Mouse (Mus musculus): ENCODE data around the gene Fbp1. TPM values are rescaled to one million over a fixed set of nuclear protein-coding genes. Genes with fewer than 3 reads are reported as not detected.
"Not testable (repeated sequence)": the region's sequence is repeated elsewhere in the genome, so short reads cannot be mapped to it uniquely, and the experiment has no call there.

Fbp1 gene
- total RNA-seq (2021): 1 to 10 TPM; 6.7 to 7.2 TPM
- long read RNA-seq, experiment 1, partial matches to known transcripts: 0 of 2 reads
- long read RNA-seq, experiment 1, other reads (novel, unspliced or antisense): 0 of 2 reads
- long read RNA-seq, experiment 2, partial matches to known transcripts: 1 of 2 reads
- long read RNA-seq, experiment 2, other reads (novel, unspliced or antisense): 0 of 2 reads

DNA sequence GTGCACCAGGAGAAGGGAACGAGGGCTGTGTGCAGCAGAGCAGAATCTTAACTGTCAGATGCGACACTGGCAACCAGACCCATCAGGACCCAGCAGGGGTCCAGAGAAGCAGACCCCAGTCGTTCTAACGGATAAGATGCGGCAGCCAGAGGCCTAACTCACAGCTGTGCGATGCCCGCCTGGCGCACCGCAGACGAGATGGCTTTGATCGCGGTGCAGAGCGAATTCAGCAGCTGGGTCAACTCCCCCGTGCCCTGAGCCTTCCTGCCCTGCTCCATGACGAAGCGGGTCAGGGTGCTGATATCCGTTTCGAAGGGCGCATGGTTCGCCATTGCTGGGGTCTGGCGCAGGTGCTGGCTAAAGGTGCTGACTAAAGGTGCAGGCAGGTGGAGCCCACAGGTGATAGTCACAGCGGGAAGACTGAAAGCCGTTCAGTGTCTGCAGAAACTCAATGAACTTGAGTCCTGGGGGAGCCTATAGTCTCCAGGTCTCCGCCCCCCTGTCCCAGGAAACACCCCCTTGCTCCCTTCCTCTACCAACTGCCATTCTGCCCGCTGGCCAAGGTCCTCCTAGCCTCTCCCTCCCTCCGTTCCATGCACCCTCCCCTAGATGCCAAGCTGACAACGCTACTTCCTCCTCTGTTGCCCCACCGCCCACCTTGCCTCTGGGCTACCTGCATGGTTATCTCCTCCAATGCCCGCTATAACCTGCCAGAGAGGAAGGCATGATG lies at the start of gene Fbp1:
Fbp1 (minus strand) TSS at position 571 of the 730 bp plus-strand sequence.
- no peak for DNase-seq (ENCODE audit: low spot score in 2 of 2)

GRCm38 (mm10) chr13:62932452-62932851 lies 44.4 kb upstream of the Fbp1 start:
- no peak for DNase-seq (ENCODE audit: low spot score in 2 of 2)

DNA sequence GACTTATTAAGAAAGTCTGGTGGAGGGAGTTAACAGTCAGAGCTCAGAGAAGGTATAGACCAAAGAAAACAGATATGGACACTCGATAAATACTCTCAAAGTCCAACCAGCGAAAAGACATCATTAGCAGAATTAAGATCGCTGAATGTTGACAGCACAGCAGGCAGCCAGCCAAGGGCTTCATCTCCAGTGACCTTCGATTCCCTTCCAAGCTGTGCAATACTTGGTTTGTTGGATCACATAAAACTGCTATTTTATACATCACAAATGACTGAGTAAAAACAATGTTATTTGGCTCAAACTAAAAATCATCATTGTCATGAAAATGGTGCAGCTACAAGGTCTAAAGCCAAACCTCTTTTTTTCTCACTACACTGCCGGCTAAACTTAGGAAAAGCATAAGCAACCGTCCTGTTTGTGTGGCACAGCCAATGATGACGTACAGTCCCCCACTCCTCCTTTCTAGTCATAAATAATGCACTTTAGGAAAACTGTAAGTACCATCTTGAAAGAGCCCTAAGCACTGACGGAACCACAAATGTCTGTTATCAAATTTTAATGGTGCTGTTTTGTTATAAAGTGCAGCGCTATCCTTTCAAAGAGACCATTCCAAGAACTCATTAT lies 41.8 kb upstream of the Fbp1 start:
- DNase-seq (ENCODE audit: low spot score in 2 of 2): peak; percentile 25 to 27

- DNase-seq (ENCODE audit: low spot score in 2 of 2): not testable (repeated sequence)
Observed at GRCm38 (mm10) chr13:62929144-62929543, 41.1 kb upstream of the Fbp1 start.

DNA sequence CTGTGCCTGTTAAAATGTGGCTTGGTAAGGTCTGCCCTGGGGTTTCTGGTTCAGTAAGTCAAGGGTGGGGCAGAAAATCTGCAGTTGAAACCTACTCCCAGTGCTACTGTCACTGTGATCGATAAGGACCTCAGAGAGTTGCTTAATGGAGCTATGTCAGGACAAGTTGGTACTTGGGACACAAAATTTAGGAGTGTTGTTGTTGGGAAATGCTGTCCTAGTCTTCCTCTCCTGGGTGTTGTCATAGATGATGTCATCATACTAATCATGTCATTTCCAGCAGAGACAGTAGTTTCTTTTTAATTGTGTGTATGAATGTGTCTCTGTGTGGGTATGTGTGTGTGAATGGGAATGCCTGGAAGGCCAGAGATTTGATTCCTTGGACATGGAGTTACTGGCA lies 39.4 kb upstream of the Fbp1 start:
- DNase-seq (ENCODE audit: low spot score in 2 of 2): no peak

GRCm38 (mm10) chr13:62926479-62926878 lies 38.4 kb upstream of the Fbp1 start:
- peak; percentile 40 to 47 for DNase-seq (ENCODE audit: low spot score in 2 of 2)

DNA sequence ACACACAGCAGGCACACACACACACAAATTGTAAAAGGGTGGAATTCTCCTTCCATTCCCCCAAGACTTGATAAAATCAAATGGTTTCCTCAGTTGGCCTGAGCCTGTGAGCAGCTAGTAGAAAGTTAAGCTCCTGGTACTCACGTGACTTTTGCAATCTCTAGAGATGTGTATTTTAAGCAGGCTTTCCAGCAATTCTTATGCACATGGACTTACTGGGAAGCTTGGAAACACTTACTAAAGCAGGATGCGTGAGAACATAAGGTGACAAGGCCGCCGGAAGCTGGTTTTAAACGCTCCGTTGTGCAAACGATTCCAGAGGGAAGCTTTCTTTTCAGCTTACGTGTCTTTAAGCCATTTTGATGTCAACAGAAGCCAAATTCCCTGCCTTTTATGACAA lies 35.1 kb upstream of the Fbp1 start:
- DNase-seq (ENCODE audit: low spot score in 2 of 2): no peak

- no peak for DNase-seq (ENCODE audit: low spot score in 2 of 2)
Observed at GRCm38 (mm10) chr13:62922645-62923044, 34.6 kb upstream of the Fbp1 start.

- peak; percentile 82 to 85 for DNase-seq (ENCODE audit: low spot score in 2 of 2)
Observed at GRCm38 (mm10) chr13:62919647-62920341, 31.7 kb upstream of the Fbp1 start.

DNA sequence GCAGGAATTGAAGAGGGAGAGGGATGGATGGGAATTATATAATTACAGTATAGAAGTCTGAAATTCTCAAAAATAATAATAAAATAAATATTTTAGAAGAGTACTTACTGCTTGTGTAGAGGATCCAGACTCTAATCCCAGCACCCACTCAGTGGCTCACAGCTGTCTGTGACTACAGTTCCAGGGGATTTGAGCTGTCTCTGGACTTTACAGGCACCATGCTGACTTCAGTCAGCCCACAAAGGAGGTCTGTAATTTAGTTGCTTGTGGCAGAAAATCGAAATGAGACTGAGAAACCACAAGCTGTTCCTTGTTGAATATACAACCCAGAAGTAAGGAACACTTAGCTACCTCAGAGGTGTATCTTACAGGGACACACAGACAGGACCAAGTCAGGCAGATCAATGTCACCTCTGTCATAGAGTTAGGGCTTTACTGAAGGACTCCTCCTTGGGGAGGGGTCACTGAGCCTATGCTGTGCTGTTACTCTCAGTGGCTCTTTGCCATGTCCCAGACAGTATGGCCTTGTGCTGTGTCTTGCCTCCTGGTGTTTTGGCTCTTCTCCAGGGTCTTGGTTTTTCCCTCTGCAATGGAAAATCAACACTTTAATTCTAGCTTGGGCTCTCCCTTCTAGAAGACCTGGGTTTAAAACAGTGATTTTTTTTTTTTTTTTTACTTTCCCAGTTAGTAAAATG lies 29.5 kb upstream of the Fbp1 start:
- DNase-seq (ENCODE audit: low spot score in 2 of 2): peak in 1 of 2 experiments; percentile 8

- DNase-seq (ENCODE audit: low spot score in 2 of 2): no peak
Observed at GRCm38 (mm10) chr13:62916675-62917074, 28.6 kb upstream of the Fbp1 start.

DNA sequence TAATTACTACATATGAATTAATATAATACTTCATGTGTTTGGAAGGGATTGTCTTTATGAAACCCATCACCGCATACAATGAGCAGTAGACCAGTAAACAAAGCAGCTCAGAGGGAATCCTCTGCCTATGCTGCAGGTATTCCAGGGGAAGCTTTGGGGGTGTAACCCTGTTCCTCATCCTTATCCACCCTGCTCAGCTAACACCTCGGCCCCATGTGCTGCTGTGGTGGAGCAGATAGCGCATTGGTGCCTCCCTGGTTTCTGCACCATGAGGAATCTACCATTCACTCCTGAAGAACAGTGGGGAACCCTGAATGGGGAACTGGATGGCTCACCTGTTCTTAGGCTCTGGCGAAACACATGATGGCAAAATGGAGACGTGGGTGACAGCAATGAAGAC lies 23.5 kb upstream of the Fbp1 start:
- no peak for DNase-seq (ENCODE audit: low spot score in 2 of 2)

DNA sequence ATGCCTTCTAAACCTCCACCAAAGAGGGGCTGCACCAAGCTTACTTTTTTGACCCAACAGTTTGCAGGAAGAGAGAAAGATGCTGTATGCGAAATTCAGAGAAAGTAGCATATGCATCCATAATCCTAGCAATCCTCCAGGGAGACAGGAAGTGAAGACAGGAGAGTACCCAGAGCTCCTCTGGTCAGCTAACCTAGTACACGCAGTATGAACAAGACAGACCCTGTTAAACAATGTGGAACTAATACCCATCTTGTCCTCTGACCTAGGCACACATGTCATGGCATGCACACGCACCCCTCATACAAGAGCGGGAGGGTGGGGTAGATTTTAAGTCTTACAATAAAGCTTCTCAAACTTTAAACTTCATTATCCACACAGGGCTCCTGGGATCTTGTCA lies 22.1 kb upstream of the Fbp1 start:
- no peak for DNase-seq (ENCODE audit: low spot score in 2 of 2)

DNA sequence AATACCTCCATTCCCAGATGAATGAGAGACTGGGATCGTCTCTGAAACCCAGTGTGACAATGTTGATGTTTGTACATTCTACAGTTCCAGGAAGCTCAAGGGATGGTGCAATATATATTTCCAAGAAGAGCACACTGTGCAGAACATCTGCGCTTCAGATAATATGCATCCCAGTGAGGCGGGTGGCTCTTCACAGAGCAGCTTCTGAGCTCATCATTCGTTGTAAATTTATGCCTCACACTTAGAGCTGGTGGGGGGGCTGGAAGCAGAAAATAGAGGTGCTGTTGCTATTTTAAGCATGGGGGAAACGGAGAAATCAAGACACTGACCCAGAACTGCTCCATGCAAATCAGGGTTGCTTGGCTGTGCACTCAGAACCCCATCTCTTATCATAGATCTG lies 21.7 kb upstream of the Fbp1 start:
- DNase-seq (ENCODE audit: low spot score in 2 of 2): no peak

DNA sequence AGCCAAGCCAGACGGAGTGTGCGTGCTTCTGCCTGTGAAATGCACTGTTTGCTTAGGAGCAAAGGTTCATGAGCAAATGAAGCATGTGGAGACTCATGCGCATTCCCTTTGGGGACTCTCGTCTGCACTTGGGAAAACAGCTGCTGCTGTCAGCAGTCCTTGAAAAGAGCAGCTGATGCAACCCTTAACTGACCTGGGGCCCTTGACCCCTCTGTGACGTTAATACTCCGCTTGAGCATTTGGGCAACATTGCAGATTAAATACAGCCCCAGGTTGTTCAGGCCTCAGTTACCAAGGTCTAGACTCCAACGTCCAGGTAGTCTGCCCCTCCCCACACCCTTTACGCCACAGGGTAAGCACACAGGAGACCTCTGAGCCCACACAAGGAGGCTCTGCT lies 20.1 kb upstream of the Fbp1 start:
- DNase-seq (ENCODE audit: low spot score in 2 of 2): peak in 1 of 2 experiments; percentile 15

DNA sequence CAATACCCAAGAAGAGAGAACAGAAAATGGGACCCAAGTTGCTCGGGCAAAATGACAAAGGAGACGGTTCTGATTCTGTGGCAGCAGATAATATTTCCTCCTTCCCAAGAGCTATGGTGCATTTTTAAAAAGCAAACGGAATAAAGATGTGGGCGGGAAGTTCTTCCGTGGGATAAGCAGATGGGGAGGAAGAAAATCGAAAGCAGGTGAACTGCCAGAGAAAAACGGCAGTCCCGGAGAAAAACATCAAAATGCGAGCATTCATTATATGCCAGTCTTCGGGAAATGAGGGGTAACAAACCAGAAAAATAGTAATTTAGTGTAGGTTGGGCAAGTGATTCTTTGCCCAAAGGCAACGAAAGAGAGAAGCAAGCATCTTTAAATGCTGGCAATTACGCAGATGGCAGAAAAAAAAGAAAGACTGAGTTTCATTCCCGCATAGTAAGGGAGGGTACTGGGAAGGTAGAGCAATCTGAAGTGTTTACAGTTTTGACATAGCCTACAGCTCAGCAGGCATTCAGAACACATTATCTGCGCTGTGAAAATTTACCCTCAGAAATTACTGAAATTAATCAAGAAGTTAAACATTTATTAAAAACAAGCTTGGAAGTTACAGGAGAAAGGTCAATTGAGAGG lies 19.6 kb upstream of the Fbp1 start:
- no peak for DNase-seq (ENCODE audit: low spot score in 2 of 2)

DNA sequence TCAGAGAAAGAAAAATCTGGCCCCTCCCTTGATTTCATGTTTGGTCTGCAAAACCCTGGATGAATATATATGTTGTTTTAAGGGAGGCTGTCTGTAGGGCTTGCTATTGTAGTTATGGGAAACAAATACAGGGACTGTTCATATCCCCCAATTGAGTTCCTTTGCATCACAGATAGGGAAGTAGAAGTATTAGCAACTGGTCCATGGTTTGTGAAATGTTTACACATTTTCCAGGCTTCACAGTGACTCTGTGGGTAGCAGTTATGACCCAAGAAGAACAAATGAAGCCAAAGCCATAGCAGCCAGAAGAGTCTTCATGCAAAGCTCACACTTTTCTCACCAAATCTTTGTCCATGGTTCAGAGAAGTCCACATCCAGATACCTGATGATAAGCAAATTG lies 13.1 kb upstream of the Fbp1 start:
- no peak for DNase-seq (ENCODE audit: low spot score in 2 of 2)

DNA sequence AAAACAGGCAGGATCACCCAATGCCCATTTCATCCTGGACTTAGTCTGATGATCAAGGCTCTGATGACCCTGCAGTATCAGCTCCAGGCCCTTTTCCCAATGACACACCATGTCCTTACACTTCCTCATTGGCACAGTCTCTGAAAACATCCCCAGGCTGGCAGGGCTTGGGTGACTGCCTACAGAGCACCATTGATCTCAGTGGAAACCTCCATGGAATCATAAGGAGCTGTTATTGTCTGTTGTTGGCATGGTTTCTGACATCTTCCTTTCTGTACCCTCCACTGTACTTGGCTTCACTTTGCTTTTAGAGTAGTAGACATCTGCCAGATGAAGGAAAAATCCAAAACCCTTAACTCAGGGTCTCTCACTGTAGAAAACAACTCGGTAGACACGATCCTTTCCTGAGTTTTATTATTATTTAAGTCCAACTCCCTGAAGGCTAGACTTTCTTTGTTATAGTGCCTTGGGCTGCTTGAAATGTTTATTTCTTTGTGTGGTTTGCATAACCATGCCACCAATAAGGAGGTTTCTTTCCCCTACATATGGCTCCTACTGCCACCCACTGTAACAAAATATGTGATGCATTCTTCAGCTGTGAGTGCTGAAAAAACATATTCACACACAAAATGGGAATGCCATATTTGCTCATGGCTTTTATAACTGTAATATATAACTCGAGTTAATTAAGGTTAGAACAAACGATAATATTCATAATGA lies 10.0 kb upstream of the Fbp1 start:
- no peak for DNase-seq (ENCODE audit: low spot score in 2 of 2)

DNA sequence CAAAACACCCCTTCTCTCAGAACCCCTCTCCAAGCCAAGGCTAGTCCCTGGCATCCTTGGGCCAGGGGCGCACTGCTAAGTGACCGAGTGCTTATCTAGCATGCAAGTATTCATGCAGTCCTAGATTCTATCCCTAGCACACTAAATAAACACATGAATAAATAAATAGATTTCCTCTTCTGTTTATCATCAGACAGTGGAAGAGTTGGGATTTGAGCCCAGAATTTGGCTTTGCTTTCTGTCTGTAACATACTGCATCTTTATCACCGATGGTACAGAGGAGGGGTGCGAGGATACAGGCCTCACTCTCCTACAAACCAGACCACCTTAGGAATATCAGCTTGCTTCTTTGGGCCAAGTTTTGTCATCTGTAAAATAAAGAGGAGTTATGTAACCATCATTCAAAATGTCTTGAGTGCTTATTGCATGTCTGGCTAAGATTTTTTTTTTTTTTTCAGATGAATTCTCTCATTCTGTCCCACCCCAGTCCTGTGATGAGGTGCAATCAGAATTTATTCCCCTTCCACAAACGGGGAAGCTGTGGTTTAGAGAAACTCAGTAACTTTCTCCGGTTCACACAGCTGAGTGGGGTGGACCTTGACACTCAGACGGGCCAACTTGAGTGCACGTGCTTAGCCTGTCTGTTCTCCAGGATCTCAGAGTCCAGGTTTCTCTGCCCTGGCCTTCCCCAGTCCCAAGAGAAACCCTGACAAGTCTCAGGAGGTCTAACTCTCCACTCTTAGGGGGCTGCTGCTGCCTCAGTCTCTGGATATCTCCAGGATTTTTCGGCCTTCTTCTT lies 5.2 kb upstream of the Fbp1 start:
- no peak for DNase-seq (ENCODE audit: low spot score in 2 of 2)

Measured in adrenal gland, adult 18-20 months (tissue).